ENCODE assay signal across 23 mouse cellular contexts in genomic region chr6:77486658-77487057, GRCm38 (mm10).
"Had no signal": no experiment of that assay in that cellular context is flagged by ENCODE, and none has a peak within 500 bp of the region (broad histone marks: within the 10 kb centered on the region; RNA-seq: fewer than 3 reads in every experiment).

No protein-coding gene starts in this region.

- H3K9me3 ChIP-seq: limb, embryonic 10.5 days; liver, embryonic 12.5 days; liver, embryonic 15.5 days; lung, embryonic 15.5 days; midbrain, embryonic 12.5 days; stomach, embryonic 15.5 days had no signal

- H3K27me3 ChIP-seq: limb, embryonic 13.5 days; liver, embryonic 12.5 days; liver, embryonic 15.5 days; lung, embryonic 15.5 days; megakaryocyte, embryonic 14.5 days; midbrain, embryonic 12.5 days; stomach, embryonic 15.5 days had no signal

- H3K36me3 ChIP-seq: limb, embryonic 10.5 days; limb, embryonic 13.5 days; liver, embryonic 12.5 days; liver, embryonic 15.5 days; lung, embryonic 15.5 days; midbrain, embryonic 12.5 days; stomach, embryonic 15.5 days had no signal

- ATAC-seq: intestine, embryonic 16.5 days; liver, embryonic 12.5 days had no signal

- H3K4me1 ChIP-seq: limb, embryonic 10.5 days; limb, embryonic 13.5 days; liver, embryonic 12.5 days; liver, embryonic 15.5 days; lung, embryonic 15.5 days; megakaryocyte, embryonic 14.5 days; midbrain, embryonic 12.5 days; stomach, embryonic 15.5 days had no signal

- H3K4me3 ChIP-seq: layer of hippocampus, adult 2 months; limb, embryonic 10.5 days; limb, embryonic 13.5 days; liver, embryonic 12.5 days; liver, embryonic 15.5 days; lung, embryonic 15.5 days; megakaryocyte, embryonic 14.5 days; midbrain, embryonic 12.5 days; stomach, embryonic 15.5 days had no signal

- H3K4me2 ChIP-seq: limb, embryonic 13.5 days; liver, embryonic 12.5 days; liver, embryonic 15.5 days; lung, embryonic 15.5 days; midbrain, embryonic 12.5 days; stomach, embryonic 15.5 days had no signal

- H3K9ac ChIP-seq: limb, embryonic 13.5 days; liver, embryonic 12.5 days; liver, embryonic 15.5 days; lung, embryonic 15.5 days; midbrain, embryonic 12.5 days; stomach, embryonic 15.5 days had no signal

- H3K27ac ChIP-seq: kidney, postnatal 0 days; layer of hippocampus, adult 2 months; limb, embryonic 10.5 days; limb, embryonic 13.5 days; liver, embryonic 12.5 days; liver, embryonic 15.5 days; lung, embryonic 15.5 days; midbrain, embryonic 12.5 days; stomach, embryonic 15.5 days had no signal

- DNase-seq: kidney, adult 18-20 months; kidney, adult 9 months; kidney, postnatal 25 days; layer of hippocampus, adult 9-11 months; liver; lung, adult 18-20 months; lung, postnatal 10 days; lung, postnatal 36 days; retina, postnatal 1 day; right cerebral cortex, postnatal 25 days; spleen, adult 18-20 months; thymus, postnatal 25 days had no signal
